9 mouse cellular contexts compared by ENCODE assay signal in genomic region chr5:99037442-99037811, GRCm38 (mm10). TPM values are rescaled to one million over a fixed set of nuclear protein-coding genes. Genes with fewer than 3 reads are reported as not detected.
DNase-seq lines count a peak whose midpoint lies in the region; ATAC-seq lines count a peak whose summit lies in the region.
"Had no signal": no experiment of that assay in that cellular context is flagged by ENCODE, and none has a peak within 500 bp of the region (broad histone marks: within the 10 kb centered on the region; RNA-seq: fewer than 3 reads in every experiment).

No protein-coding gene starts in this region.

- H3K4me2 ChIP-seq in kidney, embryonic 15.5 days, result peak overlapping the region; percentile 98
- H3K4me2 ChIP-seq in hindbrain, embryonic 16.5 days (ENCODE audit: low read length), result peak overlapping the region; percentile 99
- H3K4me2 ChIP-seq in neural tube, embryonic 11.5 days (ENCODE audit: low read depth), result peak overlapping the region; percentile 95

- intact Hi-C loops in left cerebral cortex, postnatal 10 days (cut with DNase I), result loop anchor here (5.0 kb wide), 1 partner anchor 120 kb away; no protein-coding TSS in a partner anchor

- peaks cover 14% of the 10 kb centered on the region for H3K4me1 ChIP-seq in kidney, embryonic 15.5 days
- peaks cover 7% of the 10 kb centered on the region; the same call in 1 of the 2 replicates for H3K4me1 ChIP-seq in hindbrain, embryonic 16.5 days (ENCODE audit: control insufficient read depth, insufficient read depth, low read depth, low read length)
- H3K4me1 ChIP-seq in neural tube, embryonic 11.5 days (ENCODE audit: control insufficient read depth, insufficient read depth, low read length), result peaks cover 5% of the 10 kb centered on the region; the same call in 1 of the 2 replicates

- H3K27ac ChIP-seq in kidney, embryonic 15.5 days, result no peak overlapping the region
- no peak overlapping the region for H3K27ac ChIP-seq in hindbrain, embryonic 16.5 days (ENCODE audit: low read depth, low read length)
- no peak overlapping the region for H3K27ac ChIP-seq in neural tube, embryonic 11.5 days (ENCODE audit: low read depth, low read length)

- no peaks in the 10 kb centered on the region for H3K9me3 ChIP-seq in kidney, embryonic 15.5 days (replicated peaks)
- H3K9me3 ChIP-seq in hindbrain, embryonic 16.5 days (ENCODE audit: control insufficient read depth, low read length), result no peaks in the 10 kb centered on the region
- no peaks in the 10 kb centered on the region for H3K9me3 ChIP-seq in neural tube, embryonic 11.5 days (ENCODE audit: control insufficient read depth, low read length)

- WGBS in kidney, embryonic 15.5 days, result 6% methylated on average over 9 of the region's 9 CpGs
- WGBS in hindbrain, embryonic 16.5 days, result 8% methylated on average over 9 of the region's 9 CpGs
- 4% methylated on average over 9 of the region's 9 CpGs for WGBS in neural tube, embryonic 11.5 days

- peak overlapping the region; percentile 61; the same call in 1 of the 2 replicates for H3K9ac ChIP-seq in kidney, embryonic 15.5 days
- peak overlapping the region; percentile 76 for H3K9ac ChIP-seq in hindbrain, embryonic 16.5 days (ENCODE audit: low read depth, low read length)
- H3K9ac ChIP-seq in neural tube, embryonic 11.5 days (ENCODE audit: low read length), result no peak overlapping the region; the same call in 1 of the 2 replicates

- H3K4me3 ChIP-seq in kidney, embryonic 15.5 days (replicated peaks), result peak overlapping the region; percentile 70
- H3K4me3 ChIP-seq in hindbrain, embryonic 16.5 days (ENCODE audit: low read length), result peak overlapping the region; percentile 74
- H3K4me3 ChIP-seq in neural tube, embryonic 11.5 days (ENCODE audit: low read depth, low read length), result peak overlapping the region; percentile 70

- ATAC-seq in kidney, embryonic 15.5 days (replicated peaks; ENCODE audit: low FRiP score), result peak; percentile 73
- peak; percentile 65 for ATAC-seq in hindbrain, embryonic 16.5 days
- peak; percentile 62; the same call in 1 of the 2 replicates for ATAC-seq in neural tube, embryonic 11.5 days (ENCODE audit: insufficient read depth, low FRiP score, low TSS enrichment)

- peaks cover 40% of the 10 kb centered on the region for H3K27me3 ChIP-seq in kidney, embryonic 15.5 days
- H3K27me3 ChIP-seq in hindbrain, embryonic 16.5 days (replicated peaks; ENCODE audit: control insufficient read depth, insufficient read depth, low read length), result no peaks in the 10 kb centered on the region
- H3K27me3 ChIP-seq in neural tube, embryonic 11.5 days (ENCODE audit: control insufficient read depth, insufficient read depth, low read length), result peaks cover 4% of the 10 kb centered on the region; the same call in 1 of the 2 replicates

- no peak for DNase-seq in kidney, postnatal 25 days
- peak; percentile 39 for DNase-seq in embryo, embryonic 9.5 days (ENCODE audit: extremely low spot score)
- peak; percentile 30 for DNase-seq in neural tube, embryonic 11.5 days (ENCODE audit: low spot score)
- DNase-seq in cerebellum, adult 18-20 months, result no peak
- DNase-seq in adrenal gland, postnatal 14 days, result no peak
- no peak for DNase-seq in left cerebral cortex, postnatal 10 days (ENCODE audit: extremely low spot score in 1 of 2, low spot score in 2 of 2)

- no peaks in the 10 kb centered on the region for H3K36me3 ChIP-seq in kidney, embryonic 15.5 days
- no peaks in the 10 kb centered on the region for H3K36me3 ChIP-seq in hindbrain, embryonic 16.5 days (ENCODE audit: control insufficient read depth, insufficient read depth, low read length)
- no peaks in the 10 kb centered on the region for H3K36me3 ChIP-seq in neural tube, embryonic 11.5 days (ENCODE audit: control insufficient read depth, insufficient read depth, low read length)

RNA-seq across cellular contexts. Expression of gene Prkg2, which starts 0.3 kb away (rescaled TPM):
- polyA plus RNA-seq in kidney, embryonic 15.5 days (2015; fragmentation: Nextera tagmentation; extraction: Ambion mirVana), result 1.8 and 2.3 TPM in 2 replicates
- polyA plus RNA-seq in hindbrain, embryonic 16.5 days (2015; fragmentation: Nextera tagmentation; extraction: Ambion mirVana), result 1.5 and 1.7 TPM in 2 replicates
- 1.8 and 2.0 TPM in 2 replicates for polyA plus RNA-seq in neural tube, embryonic 11.5 days (2014; fragmentation: Nextera tagmentation; extraction: Ambion mirVana)
- 2.5 and 2.9 TPM in 2 replicates for total RNA-seq in adrenal gland, postnatal 14 days (2021)
- total RNA-seq in left cerebral cortex, postnatal 10 days (2021), result 1 to 10 TPM; 6.2 to 6.7 TPM
- total RNA-seq: hematopoietic stem cell, adult 5-6 weeks had no signal

Comparison
In these comparisons a context has a peak if more than half of its experiments do, and no peak if none do; other contexts are left out.
1. DNase-seq: peak in embryo, embryonic 9.5 days (single experiment) and neural tube, embryonic 11.5 days (single experiment); none in kidney, postnatal 25 days (0 of 2), cerebellum, adult 18-20 months (0 of 2), adrenal gland, postnatal 14 days (single experiment) and left cerebral cortex, postnatal 10 days (0 of 2).
2. Peak in every context shown above with its lines, with median percentiles within 50 percentile points of each other: ATAC-seq, H3K4me2 ChIP-seq and H3K4me3 ChIP-seq.